Mouse (Mus musculus) lung, adult 2 months (tissue): Measurements from ENCODE around the gene Pnmal1. TPM values are rescaled to one million over a fixed set of nuclear protein-coding genes. Genes with fewer than 3 reads are reported as not detected.
A peak's percentile ranks its signal among the peaks of the same experiment; 100 is the strongest.

Experiments used
- DNase-seq: peaks from one replicate; pipeline ENCODE4 v3.0.0; 2022
- H3K4me1 ChIP-seq: fragments of 200-500 bp; 2 replicates; pipeline ENCODE4 v1.6.1; 2011; ENCODE audit warnings: low read length; ENCODE audit not compliant: control insufficient read depth, insufficient read depth
- H3K4me3 ChIP-seq: fragments of 200-500 bp; replicated peaks from 2 replicates; pipeline ENCODE3; 2011; ENCODE audit warnings: low read depth, mild to moderate bottlenecking, control low read depth, low read length; ENCODE audit errors: extremely low read depth
- CTCF ChIP-seq: fragments of 200-500 bp; IDR thresholded peaks from 2 replicates; pipeline ENCODE4 v1.5.1; 2011; ENCODE audit warnings: mild to moderate bottlenecking, low read length, control low read depth; ENCODE audit not compliant: insufficient read depth
- POLR2A ChIP-seq: fragments of 200-500 bp; IDR thresholded peaks from 2 replicates; pipeline ENCODE4 v1.6.1; 2011; ENCODE audit warnings: low read depth, mild to moderate bottlenecking, control low read depth, low read length, borderline replicate concordance; ENCODE audit errors: extremely low read depth
- WGBS: fragments of 180-500 bp; shearing (Covaris S2); methylation state at CpG from one replicate; pipeline ENCODE4 v1.1.7; 2018; 5-methylcytosine and 5-hydroxymethylcytosine counted together
- polyA plus RNA-seq: library from polyadenylated mRNA; depleted of rRNA; stranded (reverse); fragments of >200 nt; gene quantifications from 2 replicates; pipeline ENCODE4 v1.2.3, GENCODE M21; 2012

Gene Pnmal1
- polyA plus RNA-seq, 1 experiment = not detected

DNA sequence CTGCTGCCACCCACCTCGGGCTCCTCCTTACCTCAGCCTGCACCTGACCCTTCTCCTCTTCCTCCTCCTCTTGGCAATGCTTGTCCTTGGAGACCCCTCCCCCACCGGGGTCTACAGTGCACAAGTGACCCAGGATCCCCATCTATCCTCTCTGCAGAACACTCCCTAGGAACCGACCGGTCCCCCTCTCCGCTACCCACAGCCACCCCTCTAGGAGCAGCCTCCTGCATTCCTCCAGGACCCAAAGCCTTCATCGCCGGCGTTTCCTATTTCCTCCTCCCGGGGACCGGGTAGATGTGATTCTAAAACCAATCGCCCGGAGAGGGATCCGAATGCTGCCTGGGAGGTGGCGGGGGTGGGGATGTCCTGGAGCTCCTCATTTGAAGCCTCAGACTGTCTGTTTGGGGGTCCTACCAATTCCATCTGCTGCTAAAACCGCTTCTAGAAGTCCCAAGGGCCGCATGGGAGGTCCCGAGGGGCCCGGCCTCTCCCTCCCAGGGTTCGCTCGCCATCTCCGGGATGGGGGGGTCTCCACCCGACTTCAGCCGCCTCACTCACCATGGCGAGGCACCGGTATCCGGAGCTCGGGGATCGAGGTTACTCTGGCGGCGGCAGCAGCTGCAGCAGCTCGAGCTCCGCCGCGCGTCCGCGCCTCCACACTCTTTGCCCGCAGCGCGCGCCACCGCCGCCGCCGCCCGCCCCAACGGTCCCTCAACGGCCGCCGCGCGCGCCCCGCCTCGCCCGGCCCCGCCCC, 36.0 kb upstream of the Pnmal1 start:
- WGBS = under 1% methylated on average over 56 of the region's 57 CpGs
- no peak for DNase-seq
- no peak for TF ChIP-seq CTCF
- TF ChIP-seq POLR2A = peak; percentile 53; the same call in 1 of the 2 replicates
- Histone ChIP-seq H3K4me3 (peak overlapping the region; percentile 79), H3K4me1 (peaks cover 17% of the 10 kb centered on the region)

GRCm38 (mm10) chr7:16924037-16924834, 35.2 kb upstream of the Pnmal1 start, which contains the start of gene Calm3:
TSS of gene Calm3 (minus strand) at chr7:16924114.
- DNase-seq = peak; percentile 100
- H3K4me1 ChIP-seq = peaks cover 17% of the 10 kb centered on the region
- H3K4me3 ChIP-seq = peak within 1 kb of the TSS; percentile 84
- TF ChIP-seq POLR2A (peak; percentile 60; the same call in 1 of the 2 replicates), CTCF (no peak)
- under 1% methylated on average over 64 of the region's 64 CpGs for whole genome bisulfite sequencing

GRCm38 (mm10) chr7:16928341-16928740, 31.1 kb upstream of the Pnmal1 start:
- WGBS = 16% methylated on average over 2 of the region's 2 CpGs
- Histone ChIP-seq H3K4me1 (no peaks in the 10 kb centered on the region), H3K4me3 (no peak overlapping the region)
- no peak for TF ChIP-seq CTCF
- TF ChIP-seq POLR2A = no peak
- DNase-seq = no peak

DNA sequence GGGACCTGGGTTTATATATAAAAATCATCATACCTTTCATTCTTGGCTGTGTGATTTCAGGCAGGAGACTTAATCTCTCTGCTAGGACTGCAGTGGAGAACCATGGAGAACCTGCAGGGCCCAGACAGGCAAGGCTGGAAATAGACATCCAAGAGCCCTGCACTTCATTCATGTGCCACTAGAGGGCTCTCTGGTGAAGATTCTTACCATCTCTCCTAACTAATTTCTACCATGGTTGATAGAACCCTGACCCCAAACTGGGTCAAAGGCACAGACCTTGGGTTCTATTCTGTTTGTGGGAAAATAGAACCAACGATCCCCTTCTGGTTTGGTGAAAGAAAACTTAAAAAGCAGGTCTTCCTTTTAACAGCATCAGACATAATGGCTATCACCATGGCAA, 28.6 kb upstream of the Pnmal1 start:
- peak; percentile 56 for DNase-seq
- Histone ChIP-seq H3K4me3 (no peak overlapping the region), H3K4me1 (no peaks in the 10 kb centered on the region)
- 17% methylated on average over 1 of the region's 1 CpGs for WGBS
- TF ChIP-seq CTCF (peak; percentile 63), POLR2A (no peak)

DNA sequence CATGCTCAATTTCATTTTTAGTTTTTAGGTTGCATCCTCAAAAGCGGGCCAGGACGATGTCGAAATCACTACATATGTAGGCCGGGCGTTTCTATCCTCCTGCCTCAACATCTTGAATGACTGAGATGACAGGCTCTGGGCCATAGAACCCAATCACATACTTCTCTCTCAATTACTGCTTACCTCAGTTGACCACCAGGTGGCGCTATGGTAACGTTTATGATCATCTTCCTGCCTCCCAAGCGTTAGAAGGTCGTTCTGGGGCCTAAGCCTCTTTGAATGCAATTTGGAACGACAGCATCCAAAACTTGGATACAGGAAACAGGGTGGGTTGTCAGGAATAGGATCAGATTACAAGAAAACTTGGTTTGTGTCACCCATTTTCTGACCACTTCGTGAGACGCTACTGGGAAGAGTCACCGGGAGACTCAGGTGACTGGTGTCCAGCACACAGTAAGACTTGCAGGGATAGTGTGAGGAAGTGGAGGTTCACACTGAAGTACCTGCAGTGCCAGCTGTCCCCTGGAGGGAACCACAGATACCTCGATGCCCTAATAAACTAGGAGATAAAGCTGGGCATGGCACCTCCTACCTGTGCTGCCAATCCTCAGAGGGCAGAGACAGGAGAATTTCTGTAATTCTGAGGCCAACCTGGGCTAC, 27.4 kb upstream of the Pnmal1 start:
- peak; percentile 78 for DNase-seq
- TF ChIP-seq POLR2A = no peak
- peak; percentile 57 for TF ChIP-seq CTCF
- Histone ChIP-seq H3K4me3 (no peak overlapping the region), H3K4me1 (no peaks in the 10 kb centered on the region)
- 21% methylated on average over 14 of the region's 14 CpGs for WGBS

- no peak for DNase-seq
- H3K4me1 ChIP-seq = no peaks in the 10 kb centered on the region
- H3K4me3 ChIP-seq = no peak overlapping the region
- 38% methylated on average over 14 of the region's 14 CpGs for WGBS
- TF ChIP-seq CTCF (peak; percentile 28; the same call in 1 of the 2 replicates), POLR2A (no peak)
Observed at GRCm38 (mm10) chr7:16932704-16933577, 26.5 kb upstream of the Pnmal1 start.

DNA sequence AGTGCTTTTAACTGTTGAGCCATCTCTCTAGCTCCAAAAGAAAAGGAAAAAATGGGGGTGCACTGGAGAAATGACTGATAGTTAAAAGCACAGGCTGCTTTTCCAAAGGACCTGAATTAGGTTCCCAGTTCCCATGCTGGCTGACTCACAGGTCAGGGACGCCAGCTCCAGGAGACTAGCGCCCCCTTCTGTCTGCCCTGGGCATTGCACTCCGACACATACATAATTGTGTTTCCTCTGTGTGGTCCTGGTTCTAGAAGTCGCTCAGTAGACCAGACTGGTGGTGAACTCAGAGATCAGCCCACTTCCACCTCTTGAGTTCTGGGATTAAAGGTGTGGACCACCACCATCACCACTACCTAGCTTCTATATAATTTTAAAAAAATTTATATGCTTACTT, 22.2 kb upstream of the Pnmal1 start:
- Histone ChIP-seq H3K4me3 (no peak overlapping the region), H3K4me1 (no peaks in the 10 kb centered on the region)
- WGBS = 49% methylated on average over 4 of the region's 4 CpGs
- TF ChIP-seq POLR2A (no peak), CTCF (peak; percentile 20; the same call in 1 of the 2 replicates)
- no peak for DNase-seq

DNA sequence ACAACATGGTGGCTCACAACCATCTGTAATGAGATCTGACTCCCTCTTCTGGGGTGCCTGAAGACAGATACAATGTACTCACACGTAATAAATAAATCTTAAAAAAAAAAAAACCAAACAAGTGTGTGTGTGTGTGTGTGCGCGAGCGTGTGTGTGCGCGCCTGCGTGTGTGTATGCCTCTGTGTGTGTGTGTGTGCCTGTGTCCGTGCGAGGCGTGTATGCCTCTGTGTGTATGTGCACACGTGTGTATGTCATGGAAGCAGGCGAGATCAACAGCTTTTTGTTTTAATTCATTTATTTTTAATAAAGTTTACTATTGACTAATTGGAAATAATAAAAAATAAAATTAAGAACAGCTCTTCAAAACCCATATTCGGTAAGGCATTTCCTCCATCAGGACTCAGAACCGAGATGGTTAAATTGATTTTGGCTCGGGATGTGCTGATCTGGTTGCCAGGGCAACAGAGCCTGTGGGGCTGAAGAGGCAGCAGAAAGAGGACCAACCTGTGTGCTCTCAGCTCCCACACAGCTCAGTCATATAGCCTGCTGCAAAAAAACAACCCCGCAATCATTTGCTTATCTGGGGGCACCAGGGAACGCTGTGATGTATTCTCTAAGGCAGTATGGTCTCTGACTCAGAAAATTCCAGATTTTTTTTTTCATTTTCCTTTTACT, 21.2 kb upstream of the Pnmal1 start:
- no peak for DNase-seq
- Histone ChIP-seq H3K4me3 (no peak overlapping the region), H3K4me1 (no peaks in the 10 kb centered on the region)
- TF ChIP-seq CTCF (no peak), POLR2A (no peak)
- WGBS = 69% methylated on average over 17 of the region's 17 CpGs
